In the genomic region with DNA sequence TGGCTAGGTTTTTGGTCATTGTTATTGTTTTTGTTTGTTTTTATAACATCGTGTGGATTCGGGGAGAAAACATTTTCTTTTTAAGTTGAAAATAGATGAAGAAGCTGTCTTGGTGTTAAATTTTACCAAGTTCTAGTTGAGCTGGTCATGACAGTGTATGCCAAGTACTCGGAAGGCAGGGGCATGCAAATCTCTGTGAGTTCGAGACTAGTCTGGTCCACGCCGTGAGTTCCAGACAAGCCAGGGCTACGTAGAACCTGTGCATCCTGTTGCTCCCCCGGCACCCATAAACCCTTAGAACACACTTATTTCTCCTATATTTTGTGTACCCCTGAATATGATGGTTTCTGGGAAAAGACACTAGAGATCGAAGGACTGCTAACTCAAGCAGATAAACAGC, we compare ENCODE assay signal across 1 mouse cellular context.
TF ChIP-seq lines count a peak whose summit lies in the region.

No protein-coding gene starts in this region.

TF ChIP-seq in MEL, 35 proteins besides CTCF, POLR2A, EP300 and RAD21 (continued from another document):
- TF ChIP-seq ELF1 (IDR thresholded peaks at IDR 0.05; ENCODE audit: low read depth, low read length), result no peak
